20 mouse cellular contexts compared by ENCODE assay signal in the genomic region with DNA sequence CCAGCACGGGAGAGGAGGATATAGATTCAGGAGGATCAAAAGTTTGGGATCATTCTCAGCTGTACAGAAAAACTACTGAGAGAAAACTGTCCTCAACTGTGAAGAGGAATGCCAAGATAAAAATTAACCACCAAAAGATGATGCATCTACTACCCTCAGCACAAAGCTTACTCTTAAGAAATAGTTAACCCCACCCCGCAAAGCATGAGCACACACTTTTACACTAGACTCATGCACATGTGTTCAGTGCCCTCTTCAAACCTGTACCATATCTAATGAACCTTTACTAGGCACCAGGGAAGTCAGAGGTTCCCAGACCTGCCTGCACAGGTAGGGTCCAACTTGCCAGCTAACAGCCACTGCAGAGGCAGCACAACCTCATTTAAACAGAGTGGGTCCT.
"Had no signal": no experiment of that assay in that cellular context is flagged by ENCODE, and none has a peak within 500 bp of the region (broad histone marks: within the 10 kb centered on the region; RNA-seq: fewer than 3 reads in every experiment).

No protein-coding gene starts in this region.

- H3K4me2 ChIP-seq: limb, embryonic 13.5 days; liver, embryonic 12.5 days; liver, embryonic 15.5 days; lung, embryonic 15.5 days; midbrain, embryonic 13.5 days; neural tube, embryonic 13.5 days had no signal

- H3K36me3 ChIP-seq: limb, embryonic 10.5 days; limb, embryonic 13.5 days; liver, embryonic 12.5 days; liver, embryonic 15.5 days; lung, embryonic 15.5 days; midbrain, embryonic 10.5 days; midbrain, embryonic 13.5 days; neural tube, embryonic 13.5 days had no signal

- ATAC-seq: intestine, postnatal 0 days; liver, embryonic 12.5 days; midbrain, embryonic 13.5 days; midbrain, embryonic 16.5 days had no signal

- H3K4me1 ChIP-seq: liver, embryonic 12.5 days; liver, embryonic 15.5 days; lung, embryonic 15.5 days; megakaryocyte, embryonic 14.5 days had no signal

- H3K9ac ChIP-seq: limb, embryonic 13.5 days; liver, embryonic 12.5 days; liver, embryonic 15.5 days; lung, embryonic 15.5 days; midbrain, embryonic 13.5 days; neural tube, embryonic 13.5 days had no signal

- H3K27ac ChIP-seq: limb, embryonic 10.5 days; limb, embryonic 13.5 days; liver, embryonic 12.5 days; liver, embryonic 15.5 days; lung, embryonic 15.5 days; midbrain, embryonic 10.5 days; midbrain, embryonic 13.5 days; neural tube, embryonic 13.5 days; stomach, postnatal 0 days had no signal

- H3K4me3 ChIP-seq: limb, embryonic 10.5 days; limb, embryonic 13.5 days; liver, embryonic 12.5 days; liver, embryonic 15.5 days; lung, embryonic 15.5 days; megakaryocyte, embryonic 14.5 days; midbrain, embryonic 10.5 days; midbrain, embryonic 13.5 days; myocyte; neural tube, embryonic 13.5 days had no signal

- H3K9me3 ChIP-seq: limb, embryonic 10.5 days; limb, embryonic 13.5 days; liver, embryonic 12.5 days; liver, embryonic 15.5 days; lung, embryonic 15.5 days; midbrain, embryonic 10.5 days; midbrain, embryonic 13.5 days; neural tube, embryonic 13.5 days had no signal

- H3K27me3 ChIP-seq: liver, embryonic 12.5 days; liver, embryonic 15.5 days; lung, embryonic 15.5 days; megakaryocyte, embryonic 14.5 days; midbrain, embryonic 13.5 days; neural tube, embryonic 13.5 days had no signal

- DNase-seq: liver; lung, adult 18-20 months; lung, postnatal 10 days; right cerebral cortex, postnatal 4 days; thymus, adult 2 months; thymus, postnatal 14 days; thymus, postnatal 4 days had no signal
